Comparison of ENCODE assay signal across 16 mouse cellular contexts in the genomic region with DNA sequence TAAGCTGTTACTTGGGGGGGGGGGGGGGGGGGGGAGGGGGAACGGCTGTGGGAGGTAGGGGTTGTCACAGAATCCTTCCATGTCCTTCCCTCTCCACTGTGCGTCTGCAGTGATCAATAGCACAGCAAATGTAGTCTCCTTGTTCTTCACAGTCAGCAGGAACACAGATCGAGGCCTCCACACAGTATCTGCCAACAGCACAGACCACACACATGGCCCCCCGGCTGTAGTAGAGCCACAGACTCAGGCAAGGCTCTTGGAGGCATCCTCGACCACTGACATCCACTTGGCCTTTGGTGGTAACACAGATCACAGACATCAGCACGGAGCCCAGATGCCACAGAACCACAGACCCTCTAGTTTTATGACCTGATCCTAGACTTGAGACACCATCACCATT. TPM values are rescaled to one million over a fixed set of nuclear protein-coding genes. Genes with fewer than 3 reads are reported as not detected.
"Had no signal": no experiment of that assay in that cellular context is flagged by ENCODE, and none has a peak within 500 bp of the region (broad histone marks: within the 10 kb centered on the region; RNA-seq: fewer than 3 reads in every experiment).

No protein-coding gene starts in this region.

RNA-seq across cellular contexts. Expression of a gene that starts 29.0 kb away (rescaled TPM):
- total RNA-seq: liver, adult 2 months; midbrain, postnatal 0 days had no signal
- polyA plus RNA-seq: liver, adult 2 months; liver, embryonic 14.5 days; liver, embryonic 16.5 days; lung, embryonic 15.5 days; lung, postnatal 0 days; macrophage; midbrain, embryonic 14.5 days; midbrain, postnatal 0 days; myocyte; neural tube, embryonic 12.5 days; small intestine, adult 2 months; stomach, embryonic 14.5 days; thymus, postnatal 0 days had no signal

RNA-seq across cellular contexts. Expression of a gene that starts 47.4 kb away (rescaled TPM):
- total RNA-seq: liver, adult 2 months; megakaryocyte progenitor cell, adult 5-6 weeks; midbrain, postnatal 0 days had no signal
- polyA plus RNA-seq: liver, adult 2 months; liver, embryonic 12.5 days; liver, embryonic 14.5 days; liver, embryonic 16.5 days; lung, embryonic 15.5 days; lung, postnatal 0 days; macrophage; midbrain, embryonic 14.5 days; midbrain, postnatal 0 days; myocyte; neural tube, embryonic 12.5 days; small intestine, adult 2 months; stomach, embryonic 14.5 days; stomach, embryonic 16.5 days; thymus, postnatal 0 days had no signal

RNA-seq across cellular contexts. Expression of a gene that starts 58.4 kb away (rescaled TPM):
- total RNA-seq: liver, adult 2 months; megakaryocyte progenitor cell, adult 5-6 weeks; midbrain, postnatal 0 days had no signal
- polyA plus RNA-seq: liver, adult 2 months; liver, embryonic 12.5 days; liver, embryonic 14.5 days; liver, embryonic 16.5 days; lung, embryonic 15.5 days; lung, postnatal 0 days; macrophage; midbrain, embryonic 14.5 days; midbrain, postnatal 0 days; myocyte; neural tube, embryonic 12.5 days; small intestine, adult 2 months; stomach, embryonic 14.5 days; stomach, embryonic 16.5 days; thymus, postnatal 0 days had no signal
